Mouse (Mus musculus) CH12.LX (cell line): ENCODE measurements at regions not wholly inside any gene's neighbourhood (a gene's known extent, or its start where the extent isn't known, plus 50 kb on each side); places are given as distances from the start of the nearest gene placed in this dataset.
A peak's percentile ranks its signal among the peaks of the same experiment; 100 is the strongest.

Experiments
- DNase-seq: peaks from one replicate; pipeline ENCODE4 v3.0.0-alpha.2; 2013; ENCODE audit errors: extremely low read depth
- H3K27ac ChIP-seq: 2 replicates; pipeline ENCODE4 v1.5.1; 2012; ENCODE audit warnings: low read depth, mild to moderate bottlenecking, control low read depth, moderate library complexity; ENCODE audit not compliant: insufficient read depth
- H3K27me3 ChIP-seq: replicated peaks from 2 replicates; pipeline ENCODE3; 2012; ENCODE audit warnings: inconsistent platforms
- H3K36me3 ChIP-seq, 2 experiments: replicated peaks in 1 of 2; 2 replicates each; pipeline versions ENCODE3 to v1.6.1; 2012; ENCODE audit warnings: inconsistent platforms in 1 of 2, low read length in 1 of 2, mild to moderate bottlenecking in 1 of 2, mixed read lengths in 1 of 2, moderate library complexity in 1 of 2; ENCODE audit not compliant: control insufficient read depth in 1 of 2, insufficient read depth in 1 of 2
- H3K4me1 ChIP-seq, 2 experiments: 2 replicates each; pipeline ENCODE4 v1.6.1; 2012; ENCODE audit warnings: inconsistent platforms in 1 of 2, moderate library complexity in 1 of 2; ENCODE audit not compliant: insufficient read depth in 2 of 2, control insufficient read depth in 1 of 2
- H3K4me2 ChIP-seq: 2 replicates; pipeline ENCODE4 v1.6.1; 2012; ENCODE audit warnings: low read depth, mild to moderate bottlenecking, control low read depth; ENCODE audit not compliant: poor library complexity, insufficient read depth, severe bottlenecking
- H3K4me3 ChIP-seq, 3 experiments: fragments of 150-350 bp in 1 of 3; sonication (generic) in 1 of 3; replicated peaks in 1 of 3; 2 replicates each; pipeline versions ENCODE3 to v1.5.1; 2011 to 2012; ENCODE audit warnings: low read depth in 2 of 3, low read length in 2 of 3, mild to moderate bottlenecking in 2 of 3, moderate library complexity in 2 of 3, control low read depth in 1 of 3, improper control_type of control experiment in 1 of 3, inconsistent platforms in 1 of 3, mixed read lengths in 1 of 3; ENCODE audit not compliant: poor library complexity in 1 of 3
- H3K79me2 ChIP-seq: replicated peaks from 2 replicates; pipeline ENCODE4 v1.6.1; 2012; ENCODE audit warnings: mild to moderate bottlenecking, moderate library complexity; ENCODE audit not compliant: control insufficient read depth, poor library complexity, insufficient read depth, severe bottlenecking; ENCODE audit errors: extremely low read depth
- H3K9ac ChIP-seq: 2 replicates; pipeline ENCODE4 v1.6.1; 2012; ENCODE audit warnings: low read depth, mild to moderate bottlenecking, control low read depth, moderate library complexity; ENCODE audit not compliant: insufficient read depth
- H3K9me3 ChIP-seq: replicated peaks from 2 replicates; pipeline ENCODE3; 2012; ENCODE audit warnings: low read length, inconsistent platforms, mixed read lengths
- BHLHE40 ChIP-seq: IDR thresholded peaks from 2 replicates; pipeline ENCODE4 v1.6.1; 2011; ENCODE audit warnings: mild to moderate bottlenecking, low read depth, low read length, improper control_type of control experiment
- CHD2 ChIP-seq: IDR thresholded peaks from 2 replicates; pipeline ENCODE4 v1.6.1; 2011; ENCODE audit warnings: low read length, improper control_type of control experiment
- CTCF ChIP-seq, 2 experiments: IDR thresholded peaks in 1 of 2; conservative IDR thresholded peaks in 1 of 2; 2 replicates each; pipeline ENCODE4 v1.5.1; 2011 to 2012; ENCODE audit warnings: low read depth in 2 of 2, low read length in 2 of 2, improper control_type of control experiment in 1 of 2, inconsistent platforms in 1 of 2, mild to moderate bottlenecking in 1 of 2, moderate library complexity in 1 of 2
- E2F4 ChIP-seq: IDR thresholded peaks from 2 replicates; pipeline ENCODE4 v1.6.1; 2011; ENCODE audit warnings: low read depth, low read length, improper control_type of control experiment; ENCODE audit not compliant: insufficient replicate concordance
- ELF1 ChIP-seq: IDR thresholded peaks from 2 replicates; pipeline ENCODE4 v1.6.1; 2014; ENCODE audit warnings: low read depth, mild to moderate bottlenecking, inconsistent platforms, low read length, improper control_type of control experiment
- ETS1 ChIP-seq: conservative IDR thresholded peaks from 2 replicates; pipeline ENCODE4 v1.6.1; 2012; ENCODE audit warnings: low read depth, mild to moderate bottlenecking, inconsistent platforms, low read length, improper control_type of control experiment, moderate library complexity
- JUND ChIP-seq: conservative IDR thresholded peaks from 2 replicates; pipeline ENCODE4 v1.6.1; 2011; ENCODE audit warnings: low read depth, low read length, improper control_type of control experiment
- MAX ChIP-seq: IDR thresholded peaks from 2 replicates; pipeline ENCODE4 v1.6.1; 2011; ENCODE audit warnings: low read length, improper control_type of control experiment
- MEF2A ChIP-seq: IDR thresholded peaks from 2 replicates; pipeline ENCODE4 v1.6.1; 2014; ENCODE audit warnings: low read depth, mild to moderate bottlenecking, inconsistent platforms, low read length, improper control_type of control experiment, borderline replicate concordance
- MYC ChIP-seq: IDR thresholded peaks from 2 replicates; pipeline ENCODE4 v1.6.1; 2011; ENCODE audit warnings: low read depth, mild to moderate bottlenecking, improper control_type of control experiment, low read length
- NRF1 ChIP-seq: IDR thresholded peaks from 2 replicates; pipeline ENCODE4 v1.6.1; 2014; ENCODE audit warnings: low read depth, mild to moderate bottlenecking, inconsistent platforms, low read length, improper control_type of control experiment, moderate library complexity
- PAX5 ChIP-seq: IDR thresholded peaks from 2 replicates; pipeline ENCODE4 v1.6.1; 2012; ENCODE audit warnings: low read length, inconsistent platforms, mixed read lengths
- POLR2A ChIP-seq: IDR thresholded peaks from 2 replicates; pipeline ENCODE4 v1.6.1; 2011; ENCODE audit warnings: low read depth, mild to moderate bottlenecking, improper control_type of control experiment, low read length
- POLR2AphosphoS2 ChIP-seq: IDR thresholded peaks from 2 replicates; pipeline ENCODE4 v1.6.1; 2011; ENCODE audit warnings: low read depth, low read length, improper control_type of control experiment
- RAD21 ChIP-seq: IDR thresholded peaks from 2 replicates; pipeline ENCODE4 v1.6.1; 2011; ENCODE audit warnings: low read depth, mild to moderate bottlenecking, low read length, improper control_type of control experiment, moderate library complexity
- SIN3A ChIP-seq: IDR thresholded peaks from 2 replicates; pipeline ENCODE4 v1.6.1; 2012; ENCODE audit warnings: low read length, improper control_type of control experiment, inconsistent platforms
- SMC3 ChIP-seq: IDR thresholded peaks from 2 replicates; pipeline ENCODE4 v1.6.1; 2011; ENCODE audit warnings: low read depth, low read length, improper control_type of control experiment
- TBP ChIP-seq: conservative IDR thresholded peaks from 2 replicates; pipeline ENCODE4 v1.6.1; 2011; ENCODE audit warnings: low read depth, low read length, improper control_type of control experiment
- TCF12 ChIP-seq: IDR thresholded peaks from 2 replicates; pipeline ENCODE4 v1.6.1; 2014; ENCODE audit warnings: low read depth, mild to moderate bottlenecking, inconsistent platforms, low read length, improper control_type of control experiment
- USF2 ChIP-seq: conservative IDR thresholded peaks from 2 replicates; pipeline ENCODE4 v1.6.1; 2011; ENCODE audit warnings: low read depth, low read length, improper control_type of control experiment
- ZC3H11A ChIP-seq: IDR thresholded peaks from 2 replicates; pipeline ENCODE4 v1.6.1; 2012; ENCODE audit warnings: low read depth, mild to moderate bottlenecking, inconsistent platforms, low read length, improper control_type of control experiment
- ZKSCAN1 ChIP-seq: IDR thresholded peaks from 2 replicates; pipeline ENCODE4 v1.6.1; 2012; ENCODE audit warnings: low read depth, inconsistent platforms, low read length, improper control_type of control experiment, borderline replicate concordance
- ZNF384 ChIP-seq: IDR thresholded peaks from 2 replicates; pipeline ENCODE4 v1.6.1; 2012; ENCODE audit warnings: low read depth, low read length, improper control_type of control experiment, inconsistent platforms
- dilution Hi-C: fragments of 300-500 bp; cut with MboI; formaldehyde crosslinking; loops from 2 replicates; pipeline ENCODE4 v1.14.3; 2020; ENCODE audit warnings: low sequenced_read_pairs; ENCODE audit not compliant: extremely low pct_unique_long_range_greater_than_20kb, extremely low pct_ligation_motif_present
- in situ Hi-C: fragments of 300-500 bp; cut with MboI; formaldehyde crosslinking; loops from 3 replicates; pipeline ENCODE4 v1.14.3; 2019; ENCODE audit warnings: low sequenced_read_pairs, low pct_ligation_motif_present, low pct_unique_long_range_greater_than_20kb, mixed read lengths

GRCm38 (mm10) chr10:119034396-119034795, 164.4 kb upstream of the Dyrk2 start:
- no peaks in the 10 kb centered on the region for H3K27me3 ChIP-seq
- H3K9me3 ChIP-seq, result no peaks in the 10 kb centered on the region
- in situ Hi-C loops, result loop anchor here (10.0 kb wide), 1 partner anchor 50 kb away; no protein-coding TSS in a partner anchor
- peaks cover 0 to 25% of the 10 kb centered on the region in 2 experiments; a peak in 2 of 4 replicates for H3K4me1 ChIP-seq
- dilution Hi-C loops, result no loop called here
- no peak for DNase-seq
- H3K36me3 ChIP-seq, result no peaks in the 10 kb centered on the region
- H3K9ac ChIP-seq, result no peak overlapping the region
- H3K79me2 ChIP-seq, result no peaks in the 10 kb centered on the region
- no peak overlapping the region for H3K4me3 ChIP-seq
- H3K27ac ChIP-seq, result no peak overlapping the region
- TF ChIP-seq ELF1 (no peak), NRF1 (no peak), CHD2 (no peak), POLR2AphosphoS2 (no peak), POLR2A (no peak), RAD21 (no peak), MEF2A (no peak), ZC3H11A (no peak), MYC (no peak), SMC3 (no peak)
- no peak overlapping the region for H3K4me2 ChIP-seq

- no peaks in the 10 kb centered on the region for H3K36me3 ChIP-seq
- no peaks in the 10 kb centered on the region for H3K79me2 ChIP-seq
- H3K4me3 ChIP-seq, result no peak overlapping the region
- H3K27ac ChIP-seq, result no peak overlapping the region
- no peaks in the 10 kb centered on the region for H3K9me3 ChIP-seq
- peaks cover 0 to 52% of the 10 kb centered on the region in 2 experiments; a peak in 2 of 4 replicates for H3K4me1 ChIP-seq
- H3K27me3 ChIP-seq, result no peaks in the 10 kb centered on the region
- DNase-seq, result no peak
- in situ Hi-C loops, result loop anchor here (10.0 kb wide), 1 partner anchor 47 kb away; no protein-coding TSS in a partner anchor
- H3K9ac ChIP-seq, result no peak overlapping the region
- TF ChIP-seq ZC3H11A, result no peak
- no peak for TF ChIP-seq MEF2A
- dilution Hi-C loops, result no loop called here
- no peak overlapping the region for H3K4me2 ChIP-seq
These were observed 161.6 kb upstream of the Dyrk2 start for GRCm38 (mm10) chr10:119031282-119032275.

GRCm38 (mm10) chr10:119028480-119029137, 158.6 kb upstream of the Dyrk2 start:
- peaks cover 0 to 62% of the 10 kb centered on the region in 2 experiments; a peak in 2 of 4 replicates for H3K4me1 ChIP-seq
- DNase-seq, result peak; percentile 76
- H3K27ac ChIP-seq, result no peak overlapping the region
- H3K79me2 ChIP-seq, result no peaks in the 10 kb centered on the region
- in situ Hi-C loops (no loop called here), dilution Hi-C loops (no loop called here)
- H3K4me3 ChIP-seq, result no peak overlapping the region
- H3K9me3 ChIP-seq, result no peaks in the 10 kb centered on the region
- no peaks in the 10 kb centered on the region for H3K36me3 ChIP-seq
- no peak overlapping the region for H3K9ac ChIP-seq
- H3K4me2 ChIP-seq, result no peak overlapping the region
- no peaks in the 10 kb centered on the region for H3K27me3 ChIP-seq
- TF ChIP-seq CTCF (conservative IDR thresholded peaks at IDR 0.05 in 1 of 2, IDR thresholded peaks at IDR 0.05 in 1 of 2; ENCODE audit: low read depth in 2 of 2, low read length in 2 of 2), result no peak
- TF ChIP-seq PAX5, result no peak
- TF ChIP-seq MAX, result no peak
- TF ChIP-seq SMC3, result no peak
- TF ChIP-seq USF2, result no peak
- no peak for TF ChIP-seq JUND
- no peak for TF ChIP-seq MYC
- TF ChIP-seq BHLHE40, result 0 out of 2 replicates have a peak, but pooled peaks have one; percentile 15
- TF ChIP-seq ZNF384, result no peak
- no peak for TF ChIP-seq TBP
- no peak for TF ChIP-seq TCF12
- TF ChIP-seq E2F4, result no peak
- no peak for TF ChIP-seq ZKSCAN1
- no peak for TF ChIP-seq SIN3A
- TF ChIP-seq ETS1, result peak; percentile 87
